Mouse (Mus musculus): ENCODE measurements around the gene Lypla2. TPM values are rescaled to one million over a fixed set of nuclear protein-coding genes. Genes with fewer than 3 reads are reported as not detected.
A peak's percentile ranks its signal among the peaks of the same experiment; 100 is the strongest.

The Lypla2 gene
- 197 and 210 TPM in 2 replicates for polyA plus RNA-seq (2014; fragmentation: Nextera tagmentation; extraction: Ambion mirVana)

GRCm38 (mm10) chr4:135972556-135972906, at the start of gene Lypla2:
Gene Lypla2, minus strand, starts transcription at chr4:135972626.
- H3K9ac ChIP-seq (replicated peaks; ENCODE audit: low read depth, low read length), result peak within 1 kb of the TSS; percentile 80
- peak within 1 kb of the TSS; percentile 92 for H3K4me2 ChIP-seq (ENCODE audit: low read depth, low read length)
- peak within 1 kb of the TSS; percentile 55 for H3K27ac ChIP-seq (ENCODE audit: low read depth, low read length)
- peaks cover 9% of the 10 kb centered on the region for H3K4me1 ChIP-seq (ENCODE audit: control insufficient read depth, insufficient read depth, low read length)
- no peaks in the 10 kb centered on the region for H3K9me3 ChIP-seq (ENCODE audit: control insufficient read depth, low read length)
- H3K4me3 ChIP-seq (ENCODE audit: low read depth, low read length), result peak within 1 kb of the TSS; percentile 97
- peak; percentile 79 for ATAC-seq (ENCODE audit: low read depth)
- no peaks in the 10 kb centered on the region for H3K27me3 ChIP-seq (ENCODE audit: control insufficient read depth, insufficient read depth, low read length)
- WGBS, result under 1% methylated on average over 19 of the region's 19 CpGs
- peaks cover 38% of the 10 kb centered on the region for H3K36me3 ChIP-seq (ENCODE audit: control insufficient read depth, insufficient read depth, low read length)

- Histone ChIP-seq H3K27ac (ENCODE audit: low read depth, low read length) (peak within 1 kb of the TSS; percentile 67), H3K9ac (replicated peaks; ENCODE audit: low read depth, low read length) (peak within 1 kb of the TSS; percentile 96), H3K4me1 (ENCODE audit: control insufficient read depth, insufficient read depth, low read length) (peaks cover 7% of the 10 kb centered on the region; the same call in 1 of the 2 replicates), H3K27me3 (ENCODE audit: control insufficient read depth, insufficient read depth, low read length) (no peaks in the 10 kb centered on the region), H3K4me2 (ENCODE audit: low read depth, low read length) (peak within 1 kb of the TSS; percentile 93), H3K9me3 (ENCODE audit: control insufficient read depth, low read length) (no peaks in the 10 kb centered on the region), H3K36me3 (ENCODE audit: control insufficient read depth, insufficient read depth, low read length) (no peaks in the 10 kb centered on the region), H3K4me3 (ENCODE audit: low read depth, low read length) (peak within 1 kb of the TSS; percentile 92)
- under 1% methylated on average over 44 of the region's 48 CpGs for WGBS
- ATAC-seq (ENCODE audit: low read depth), result peak; percentile 99
Measured at GRCm38 (mm10) chr4:136021549-136022047, 49.2 kb upstream of the Lypla2 start, which contains the start of gene Eloa. Gene Eloa, minus strand, starts transcription at chr4:136021763.

- WGBS, result under 1% methylated on average over 49 of the region's 62 CpGs
- ATAC-seq (ENCODE audit: low read depth), result peak; percentile 72
Measured at GRCm38 (mm10) chr4:136020743-136021548, 48.5 kb upstream of the Lypla2 start.

GRCm38 (mm10) chr4:136016059-136016602, 43.7 kb upstream of the Lypla2 start:
- H3K27me3 ChIP-seq (ENCODE audit: control insufficient read depth, insufficient read depth, low read length), result no peaks in the 10 kb centered on the region
- no peak for ATAC-seq (ENCODE audit: low read depth)
- H3K4me3 ChIP-seq (ENCODE audit: low read depth, low read length), result no peak overlapping the region
- H3K4me1 ChIP-seq (ENCODE audit: control insufficient read depth, insufficient read depth, low read length), result peaks cover 7% of the 10 kb centered on the region; the same call in 1 of the 2 replicates
- H3K4me2 ChIP-seq (ENCODE audit: low read depth, low read length), result no peak overlapping the region
- H3K36me3 ChIP-seq (ENCODE audit: control insufficient read depth, insufficient read depth, low read length), result peaks cover 9% of the 10 kb centered on the region
- H3K9me3 ChIP-seq (ENCODE audit: control insufficient read depth, low read length), result no peaks in the 10 kb centered on the region
- H3K27ac ChIP-seq (ENCODE audit: low read depth, low read length), result no peak overlapping the region
- no peak overlapping the region for H3K9ac ChIP-seq (replicated peaks; ENCODE audit: low read depth, low read length)
- 83% methylated on average over 3 of the region's 3 CpGs for WGBS

More at GRCm38 (mm10) chr4:136020743-136021548, 48.5 kb upstream of the Lypla2 start:
- H3K4me1 ChIP-seq (ENCODE audit: control insufficient read depth, insufficient read depth, low read length), result peaks cover 7% of the 10 kb centered on the region; the same call in 1 of the 2 replicates
- peak overlapping the region; percentile 67 for H3K27ac ChIP-seq (ENCODE audit: low read depth, low read length)
- H3K27me3 ChIP-seq (ENCODE audit: control insufficient read depth, insufficient read depth, low read length), result no peaks in the 10 kb centered on the region
- H3K9ac ChIP-seq (replicated peaks; ENCODE audit: low read depth, low read length), result peak overlapping the region; percentile 96
- H3K9me3 ChIP-seq (ENCODE audit: control insufficient read depth, low read length), result no peaks in the 10 kb centered on the region
- peak overlapping the region; percentile 92 for H3K4me3 ChIP-seq (ENCODE audit: low read depth, low read length)
- peak overlapping the region; percentile 93 for H3K4me2 ChIP-seq (ENCODE audit: low read depth, low read length)
- H3K36me3 ChIP-seq (ENCODE audit: control insufficient read depth, insufficient read depth, low read length), result no peaks in the 10 kb centered on the region

- ATAC-seq (ENCODE audit: low read depth), result no peak
- H3K9ac ChIP-seq (replicated peaks; ENCODE audit: low read depth, low read length), result no peak overlapping the region
- no peak overlapping the region for H3K4me3 ChIP-seq (ENCODE audit: low read depth, low read length)
- no peak overlapping the region for H3K4me2 ChIP-seq (ENCODE audit: low read depth, low read length)
- H3K4me1 ChIP-seq (ENCODE audit: control insufficient read depth, insufficient read depth, low read length), result no peaks in the 10 kb centered on the region
- H3K36me3 ChIP-seq (ENCODE audit: control insufficient read depth, insufficient read depth, low read length), result peaks cover 52% of the 10 kb centered on the region
- no peaks in the 10 kb centered on the region for H3K27me3 ChIP-seq (ENCODE audit: control insufficient read depth, insufficient read depth, low read length)
- 90% methylated on average over 4 of the region's 4 CpGs for WGBS
- H3K9me3 ChIP-seq (ENCODE audit: control insufficient read depth, low read length), result no peaks in the 10 kb centered on the region
- no peak overlapping the region for H3K27ac ChIP-seq (ENCODE audit: low read depth, low read length)
Measured at GRCm38 (mm10) chr4:136010586-136010985, 38.2 kb upstream of the Lypla2 start.

- ATAC-seq (ENCODE audit: low read depth), result no peak
- H3K27me3 ChIP-seq (ENCODE audit: control insufficient read depth, insufficient read depth, low read length), result no peaks in the 10 kb centered on the region
- H3K36me3 ChIP-seq (ENCODE audit: control insufficient read depth, insufficient read depth, low read length), result peaks cover 61% of the 10 kb centered on the region
- H3K9ac ChIP-seq (replicated peaks; ENCODE audit: low read depth, low read length), result no peak overlapping the region
- H3K4me3 ChIP-seq (ENCODE audit: low read depth, low read length), result no peak overlapping the region
- no peaks in the 10 kb centered on the region for H3K9me3 ChIP-seq (ENCODE audit: control insufficient read depth, low read length)
- 95% methylated on average over 8 of the region's 8 CpGs for WGBS
- H3K4me2 ChIP-seq (ENCODE audit: low read depth, low read length), result no peak overlapping the region
- H3K27ac ChIP-seq (ENCODE audit: low read depth, low read length), result no peak overlapping the region
- H3K4me1 ChIP-seq (ENCODE audit: control insufficient read depth, insufficient read depth, low read length), result no peaks in the 10 kb centered on the region
Measured at GRCm38 (mm10) chr4:136008782-136009447, 36.5 kb upstream of the Lypla2 start.

GRCm38 (mm10) chr4:136006821-136007220, 34.4 kb upstream of the Lypla2 start:
- ATAC-seq (ENCODE audit: low read depth), result no peak
- Histone ChIP-seq H3K27me3 (ENCODE audit: control insufficient read depth, insufficient read depth, low read length) (no peaks in the 10 kb centered on the region), H3K36me3 (ENCODE audit: control insufficient read depth, insufficient read depth, low read length) (peaks cover 68% of the 10 kb centered on the region), H3K4me1 (ENCODE audit: control insufficient read depth, insufficient read depth, low read length) (no peaks in the 10 kb centered on the region), H3K27ac (ENCODE audit: low read depth, low read length) (no peak overlapping the region), H3K4me3 (ENCODE audit: low read depth, low read length) (no peak overlapping the region), H3K9me3 (ENCODE audit: control insufficient read depth, low read length) (no peaks in the 10 kb centered on the region), H3K9ac (replicated peaks; ENCODE audit: low read depth, low read length) (no peak overlapping the region), H3K4me2 (ENCODE audit: low read depth, low read length) (no peak overlapping the region)
- 96% methylated on average over 3 of the region's 3 CpGs for WGBS

GRCm38 (mm10) chr4:136004921-136005320, 32.5 kb upstream of the Lypla2 start:
- H3K27ac ChIP-seq (ENCODE audit: low read depth, low read length), result no peak overlapping the region
- no peak for ATAC-seq (ENCODE audit: low read depth)
- H3K4me3 ChIP-seq (ENCODE audit: low read depth, low read length), result no peak overlapping the region
- H3K4me2 ChIP-seq (ENCODE audit: low read depth, low read length), result no peak overlapping the region
- no peak overlapping the region for H3K9ac ChIP-seq (replicated peaks; ENCODE audit: low read depth, low read length)
- H3K27me3 ChIP-seq (ENCODE audit: control insufficient read depth, insufficient read depth, low read length), result no peaks in the 10 kb centered on the region
- peaks cover 52% of the 10 kb centered on the region for H3K36me3 ChIP-seq (ENCODE audit: control insufficient read depth, insufficient read depth, low read length)
- no peaks in the 10 kb centered on the region for H3K9me3 ChIP-seq (ENCODE audit: control insufficient read depth, low read length)
- WGBS, result 89% methylated on average over 2 of the region's 2 CpGs
- no peaks in the 10 kb centered on the region for H3K4me1 ChIP-seq (ENCODE audit: control insufficient read depth, insufficient read depth, low read length)
